Mouse (Mus musculus) olfactory bulb, adult 2 months (tissue): Measurements from ENCODE around the gene Ahsg.

Experiments used
- CTCF ChIP-seq: fragments of 200-500 bp; IDR thresholded peaks from 2 replicates; pipeline ENCODE4 v1.5.1; 2012; ENCODE audit warnings: low read depth, mild to moderate bottlenecking, low read length, moderate library complexity; ENCODE audit not compliant: insufficient read depth
- POLR2A ChIP-seq: fragments of 200-500 bp; IDR thresholded peaks from 2 replicates; pipeline ENCODE4 v1.6.1; 2012; ENCODE audit warnings: mild to moderate bottlenecking, low read depth, low read length, moderate library complexity; ENCODE audit not compliant: insufficient read depth

- TF ChIP-seq POLR2A (no peak), CTCF (no peak)
These were observed 8.3 kb downstream of the Ahsg start for GRCm38 (mm10) chr16:22899346-22899745.
